ENCODE assay signal across 24 mouse cellular contexts in the genomic region with DNA sequence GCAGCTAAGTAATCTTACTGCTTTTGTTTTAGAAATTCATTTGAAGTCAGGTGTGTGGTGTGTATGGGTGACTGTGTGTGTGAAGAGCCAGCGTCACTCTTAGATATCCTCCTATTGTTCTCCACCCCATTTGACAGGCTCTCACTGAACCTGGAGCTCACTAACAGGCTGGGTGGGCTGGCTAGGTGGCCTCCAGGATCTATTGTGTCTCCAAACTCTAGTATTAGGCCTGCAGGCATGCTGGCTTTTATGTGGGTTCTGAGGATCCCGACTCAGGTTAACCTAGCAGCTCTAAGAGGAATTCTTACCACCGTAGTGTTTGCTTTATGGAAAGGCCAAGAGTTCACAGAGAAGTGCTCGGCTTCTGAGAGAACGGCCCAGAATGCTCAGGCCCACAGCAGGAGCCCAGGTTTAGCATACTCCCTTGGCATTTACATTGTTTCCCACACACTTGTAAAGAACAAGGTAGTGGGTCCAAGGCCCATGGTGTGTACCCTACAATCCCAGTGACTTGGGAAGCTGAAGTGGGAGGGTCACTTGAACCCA. TPM values are rescaled to one million over a fixed set of nuclear protein-coding genes. Genes with fewer than 3 reads are reported as not detected.
DNase-seq lines count a peak whose midpoint lies in the region; ATAC-seq and TF ChIP-seq lines count a peak whose summit lies in the region.
"Had no signal": no experiment of that assay in that cellular context is flagged by ENCODE, and none has a peak within 500 bp of the region (broad histone marks: within the 10 kb centered on the region; RNA-seq: fewer than 3 reads in every experiment).

No protein-coding gene starts in this region.

- TF ChIP-seq EP300 in stomach, postnatal 0 days (optimal IDR thresholded peaks at IDR 0.05), result no peak

- H3K9me3 ChIP-seq in stomach, embryonic 14.5 days (ENCODE audit: control insufficient read depth, low read depth, low read length), result no peaks in the 10 kb centered on the region
- no peaks in the 10 kb centered on the region for H3K9me3 ChIP-seq in stomach, postnatal 0 days (ENCODE audit: control insufficient read depth, low read length)
- H3K9me3 ChIP-seq in embryonic facial prominence, embryonic 11.5 days (replicated peaks; ENCODE audit: control insufficient read depth, low read length), result no peaks in the 10 kb centered on the region
- H3K9me3 ChIP-seq: forebrain, embryonic 13.5 days; heart, embryonic 10.5 days; hindbrain, embryonic 15.5 days had no signal

- 0 out of 2 replicates have a peak, but pooled peaks have one; percentile 42 for ATAC-seq in stomach, embryonic 14.5 days (ENCODE audit: insufficient number of reproducible peaks, insufficient read depth, low FRiP score, low read depth)
- ATAC-seq in stomach, postnatal 0 days (ENCODE audit: low FRiP score, low TSS enrichment), result no peak
- ATAC-seq in embryonic facial prominence, embryonic 11.5 days (replicated peaks; ENCODE audit: insufficient number of reproducible peaks, low FRiP score, low TSS enrichment, low read depth), result no peak
- ATAC-seq: forebrain, embryonic 13.5 days; forebrain, postnatal 0 days; intestine, postnatal 0 days had no signal

- no peaks in the 10 kb centered on the region for H3K27me3 ChIP-seq in stomach, embryonic 14.5 days (ENCODE audit: control insufficient read depth, insufficient read depth, low read length)
- no peaks in the 10 kb centered on the region for H3K27me3 ChIP-seq in stomach, postnatal 0 days (ENCODE audit: control insufficient read depth, insufficient read depth, low read length)
- no peaks in the 10 kb centered on the region for H3K27me3 ChIP-seq in embryonic facial prominence, embryonic 11.5 days (ENCODE audit: control insufficient read depth, insufficient read depth, low read length)
- H3K27me3 ChIP-seq: forebrain, embryonic 13.5 days; hindbrain, embryonic 15.5 days had no signal

- H3K4me3 ChIP-seq in stomach, embryonic 14.5 days (ENCODE audit: low read depth, low read length), result no peak overlapping the region
- no peak overlapping the region for H3K4me3 ChIP-seq in stomach, postnatal 0 days (ENCODE audit: low read depth, low read length)
- H3K4me3 ChIP-seq in embryonic facial prominence, embryonic 11.5 days (ENCODE audit: low read depth, low read length), result no peak overlapping the region
- H3K4me3 ChIP-seq: forebrain, embryonic 13.5 days; gastrocnemius, adult 2 months; heart, embryonic 10.5 days; hindbrain, embryonic 15.5 days had no signal

- H3K27ac ChIP-seq in stomach, embryonic 14.5 days (ENCODE audit: low read length), result no peak overlapping the region
- H3K27ac ChIP-seq in stomach, postnatal 0 days (replicated peaks), result no peak overlapping the region
- H3K27ac ChIP-seq in embryonic facial prominence, embryonic 11.5 days (replicated peaks; ENCODE audit: low read depth, low read length), result no peak overlapping the region
- H3K27ac ChIP-seq: forebrain, embryonic 13.5 days; gastrocnemius, adult 2 months; heart, embryonic 10.5 days; hindbrain, embryonic 15.5 days had no signal

- peak; percentile 10 to 36 for DNase-seq in lung, adult 18-20 months
- DNase-seq in lung, postnatal 14 days, result no peak
- DNase-seq in stomach, postnatal 0 days (ENCODE audit: low spot score), result no peak
- peak; percentile 18 for DNase-seq in embryonic facial prominence, embryonic 11.5 days (ENCODE audit: low spot score)
- peak; percentile 36 for DNase-seq in lung, postnatal 36 days
- DNase-seq in left cerebral cortex, postnatal 10 days (ENCODE audit: extremely low spot score in 1 of 2, low spot score in 2 of 2), result no peak
- no peak for DNase-seq in neural tube, embryonic 10.5 days (ENCODE audit: extremely low spot score, low spot score)
- DNase-seq: adrenal gland, postnatal 10 days; cerebellum, adult 8-10 months; cerebellum, postnatal 14 days; embryo, embryonic 11 days; forebrain, postnatal 0 days; gastrocnemius, adult 2 months; gastrocnemius, postnatal 36 days; heart, adult 11 months; heart, postnatal 10 days had no signal

- intact Hi-C loops in left cerebral cortex, postnatal 10 days (cut with DNase I), result no loop called here

- no peak overlapping the region for H3K9ac ChIP-seq in stomach, embryonic 14.5 days (replicated peaks; ENCODE audit: low read depth, low read length)
- no peak overlapping the region for H3K9ac ChIP-seq in stomach, postnatal 0 days (ENCODE audit: low read length)
- no peak overlapping the region for H3K9ac ChIP-seq in embryonic facial prominence, embryonic 11.5 days (replicated peaks; ENCODE audit: low read length)
- H3K9ac ChIP-seq: forebrain, embryonic 13.5 days; forebrain, postnatal 0 days; hindbrain, embryonic 15.5 days had no signal

- H3K4me2 ChIP-seq in stomach, embryonic 14.5 days (replicated peaks; ENCODE audit: low read depth, low read length), result no peak overlapping the region
- H3K4me2 ChIP-seq in stomach, postnatal 0 days (replicated peaks; ENCODE audit: low read depth), result no peak overlapping the region
- H3K4me2 ChIP-seq in embryonic facial prominence, embryonic 11.5 days (ENCODE audit: low read depth, low read length), result no peak overlapping the region
- H3K4me2 ChIP-seq: forebrain, embryonic 13.5 days; hindbrain, embryonic 15.5 days had no signal

- TF ChIP-seq CTCF in stomach, postnatal 0 days (IDR thresholded peaks at IDR 0.05; ENCODE audit: low read depth), result no peak

- H3K4me1 ChIP-seq in stomach, embryonic 14.5 days (ENCODE audit: control insufficient read depth, insufficient read depth, low read length), result peaks cover 6% of the 10 kb centered on the region; the same call in 1 of the 2 replicates
- no peaks in the 10 kb centered on the region for H3K4me1 ChIP-seq in stomach, postnatal 0 days (replicated peaks; ENCODE audit: control insufficient read depth, insufficient read depth)
- no peaks in the 10 kb centered on the region for H3K4me1 ChIP-seq in embryonic facial prominence, embryonic 11.5 days (ENCODE audit: control insufficient read depth, insufficient read depth, low read length)
- H3K4me1 ChIP-seq: forebrain, embryonic 13.5 days had no signal

- WGBS in stomach, embryonic 14.5 days, result 34% methylated on average over 5 of the region's 5 CpGs
- 43% methylated on average over 5 of the region's 5 CpGs for WGBS in stomach, postnatal 0 days
- WGBS in embryonic facial prominence, embryonic 11.5 days, result 44% methylated on average over 5 of the region's 5 CpGs

- no peaks in the 10 kb centered on the region for H3K36me3 ChIP-seq in stomach, embryonic 14.5 days (ENCODE audit: control insufficient read depth, insufficient read depth, low read length)
- H3K36me3 ChIP-seq in stomach, postnatal 0 days (ENCODE audit: control insufficient read depth, insufficient read depth, low read length), result no peaks in the 10 kb centered on the region; the same call in 1 of the 2 replicates
- no peaks in the 10 kb centered on the region for H3K36me3 ChIP-seq in embryonic facial prominence, embryonic 11.5 days (replicated peaks; ENCODE audit: control insufficient read depth, insufficient read depth, low read depth, low read length)
- H3K36me3 ChIP-seq: hindbrain, embryonic 15.5 days had no signal

RNA-seq across cellular contexts. Expression of a gene that starts 23.5 kb away (rescaled TPM):
- polyA plus RNA-seq in stomach, embryonic 14.5 days (2014; fragmentation: Nextera tagmentation; extraction: Ambion mirVana), result 42.8 and 44.5 TPM in 2 replicates
- 46.0 and 48.7 TPM in 2 replicates for polyA plus RNA-seq in stomach, postnatal 0 days (2015; fragmentation: Nextera tagmentation; extraction: Ambion mirVana)
- polyA plus RNA-seq in embryonic facial prominence, embryonic 11.5 days (2014; fragmentation: Nextera tagmentation; extraction: Ambion mirVana), result 34.7 TPM in 2 replicates
- 10 to 100 TPM; 27.3 to 29.6 TPM for total RNA-seq in left cerebral cortex, postnatal 10 days (2021)

RNA-seq across cellular contexts. Expression of a gene that starts 51.3 kb away (rescaled TPM):
- polyA plus RNA-seq in stomach, embryonic 14.5 days (2014; fragmentation: Nextera tagmentation; extraction: Ambion mirVana), result 3.2 and 4.2 TPM in 2 replicates
- polyA plus RNA-seq in stomach, postnatal 0 days (2015; fragmentation: Nextera tagmentation; extraction: Ambion mirVana), result 3.7 and 4.4 TPM in 2 replicates
- polyA plus RNA-seq in embryonic facial prominence, embryonic 11.5 days (2014; fragmentation: Nextera tagmentation; extraction: Ambion mirVana), result 0.47 and 0.77 TPM in 2 replicates
- total RNA-seq in left cerebral cortex, postnatal 10 days (2021), result 1 to 10 TPM; 4.5 to 6.2 TPM
- total RNA-seq: adrenal gland, postnatal 10 days; adrenal gland, postnatal 4 days; common myeloid progenitor, adult 5-6 weeks; gastrocnemius, adult 2 months; gastrocnemius, postnatal 36 days; heart, postnatal 10 days; hematopoietic stem cell, adult 5-6 weeks had no signal
- polyA plus RNA-seq: heart, embryonic 10.5 days; intestine, postnatal 0 days had no signal

Comparison
In these comparisons a context has a peak if more than half of its experiments do, and no peak if none do; other contexts are left out.
1. DNase-seq: peak in lung, adult 18-20 months (2 of 2), embryonic facial prominence, embryonic 11.5 days (single experiment) and lung, postnatal 36 days (single experiment); none in lung, postnatal 14 days (single experiment), stomach, postnatal 0 days (single experiment), left cerebral cortex, postnatal 10 days (0 of 2) and neural tube, embryonic 10.5 days (single experiment).